Mouse (Mus musculus): ENCODE measurements at regions not wholly inside any gene's neighbourhood (a gene's known extent, or its start where the extent isn't known, plus 50 kb on each side); places are given as distances from the start of the nearest gene placed in this dataset.
"Not testable (repeated sequence)": the region's sequence is repeated elsewhere in the genome, so short reads cannot be mapped to it uniquely, and the experiment has no call there.

- no peak for DNase-seq (ENCODE audit: low spot score in 2 of 2)
Measured at GRCm38 (mm10) chr13:44449216-44449830, 280.0 kb upstream of the Jarid2 start.

GRCm38 (mm10) chr13:44451224-44451623, 278.1 kb upstream of the Jarid2 start:
- no peak for DNase-seq (ENCODE audit: low spot score in 2 of 2)

GRCm38 (mm10) chr13:44453131-44453530, 276.1 kb upstream of the Jarid2 start:
- DNase-seq (ENCODE audit: low spot score in 2 of 2): no peak

- no peak for DNase-seq (ENCODE audit: low spot score in 2 of 2)
Measured at GRCm38 (mm10) chr13:44454136-44454535, 275.1 kb upstream of the Jarid2 start.

GRCm38 (mm10) chr13:44455193-44455592, 274.1 kb upstream of the Jarid2 start:
- no peak for DNase-seq (ENCODE audit: low spot score in 2 of 2)

GRCm38 (mm10) chr13:44458744-44459143, 270.5 kb upstream of the Jarid2 start:
- no peak for DNase-seq (ENCODE audit: low spot score in 2 of 2)

- no peak for DNase-seq (ENCODE audit: low spot score in 2 of 2)
Measured at GRCm38 (mm10) chr13:44459148-44459547, 270.1 kb upstream of the Jarid2 start.

- no peak for DNase-seq (ENCODE audit: low spot score in 2 of 2)
Measured at GRCm38 (mm10) chr13:44463675-44464074, 265.6 kb upstream of the Jarid2 start.

GRCm38 (mm10) chr13:44465567-44465966, 263.7 kb upstream of the Jarid2 start:
- DNase-seq (ENCODE audit: low spot score in 2 of 2): no peak

GRCm38 (mm10) chr13:44468963-44469674, 260.2 kb upstream of the Jarid2 start:
- no peak for DNase-seq (ENCODE audit: low spot score in 2 of 2)

- no peak for DNase-seq (ENCODE audit: low spot score in 2 of 2)
Measured at GRCm38 (mm10) chr13:44469675-44470074, 259.6 kb upstream of the Jarid2 start.

GRCm38 (mm10) chr13:44473200-44473599, 256.1 kb upstream of the Jarid2 start:
- DNase-seq (ENCODE audit: low spot score in 2 of 2): no peak

GRCm38 (mm10) chr13:44476901-44477300, 252.4 kb upstream of the Jarid2 start:
- no peak for DNase-seq (ENCODE audit: low spot score in 2 of 2)

GRCm38 (mm10) chr13:44480128-44480527, 249.1 kb upstream of the Jarid2 start:
- DNase-seq (ENCODE audit: low spot score in 2 of 2): no peak

GRCm38 (mm10) chr13:44482661-44483060, 246.6 kb upstream of the Jarid2 start:
- no peak for DNase-seq (ENCODE audit: low spot score in 2 of 2)

- DNase-seq (ENCODE audit: low spot score in 2 of 2): no peak
Measured at GRCm38 (mm10) chr13:44484582-44485329, 244.5 kb upstream of the Jarid2 start.

- DNase-seq (ENCODE audit: low spot score in 2 of 2): no peak
Measured at GRCm38 (mm10) chr13:44490935-44491465, 238.3 kb upstream of the Jarid2 start.

- DNase-seq (ENCODE audit: low spot score in 2 of 2): no peak
Measured at GRCm38 (mm10) chr13:44493884-44494283, 235.4 kb upstream of the Jarid2 start.

- no peak for DNase-seq (ENCODE audit: low spot score in 2 of 2)
Measured at GRCm38 (mm10) chr13:44495450-44495849, 233.8 kb upstream of the Jarid2 start.

- no peak for DNase-seq (ENCODE audit: low spot score in 2 of 2)
Measured at GRCm38 (mm10) chr13:44496596-44496995, 232.7 kb upstream of the Jarid2 start.

GRCm38 (mm10) chr13:44500896-44501295, 228.4 kb upstream of the Jarid2 start:
- DNase-seq (ENCODE audit: low spot score in 2 of 2): not testable (repeated sequence)

GRCm38 (mm10) chr13:44501777-44502321, 227.4 kb upstream of the Jarid2 start:
- peak; percentile 57 to 62 for DNase-seq (ENCODE audit: low spot score in 2 of 2)
